Mouse (Mus musculus): ENCODE measurements around the gene Gpsm1.
"Not testable (repeated sequence)": the region's sequence is repeated elsewhere in the genome, so short reads cannot be mapped to it uniquely, and the experiment has no call there.

Gene Gpsm1

DNA sequence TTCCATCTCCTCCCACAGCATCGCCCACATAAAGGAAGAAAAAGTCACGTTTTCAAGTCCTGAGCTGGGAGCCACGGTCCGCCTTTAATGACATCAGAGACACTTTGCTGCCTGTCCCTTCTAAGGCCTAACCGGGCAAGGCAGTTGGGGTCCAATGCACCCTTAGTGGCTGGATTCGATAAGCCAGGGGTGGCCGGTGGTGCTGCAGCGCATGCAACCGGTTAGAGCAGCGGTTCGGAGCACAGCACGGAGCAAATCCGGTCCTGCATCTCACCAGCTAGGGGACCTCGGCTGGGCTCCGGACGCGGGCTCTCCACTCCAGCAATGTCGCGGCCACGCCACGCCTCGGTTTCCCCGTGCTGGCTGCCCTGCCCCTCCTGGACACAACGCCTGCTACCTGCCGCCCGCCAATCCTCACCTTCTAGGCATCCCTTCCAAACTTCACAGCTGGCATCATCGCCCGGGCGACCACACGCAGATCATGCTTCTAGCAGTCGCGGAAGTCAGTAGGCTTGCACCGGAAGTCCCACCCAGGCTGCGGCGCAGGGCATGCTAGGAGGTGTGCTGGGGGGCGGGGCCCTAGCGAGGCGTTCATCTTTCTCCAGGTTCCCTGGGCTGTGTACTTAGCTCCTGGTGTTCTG is 64.9 kb downstream of the Gpsm1 start, which contains the start of gene Snapc4:
TSS of gene Snapc4 (minus strand) at position 523 of the 641 bp plus-strand sequence.
- peak; percentile 60 for DNase-seq (ENCODE audit: low spot score)

DNA sequence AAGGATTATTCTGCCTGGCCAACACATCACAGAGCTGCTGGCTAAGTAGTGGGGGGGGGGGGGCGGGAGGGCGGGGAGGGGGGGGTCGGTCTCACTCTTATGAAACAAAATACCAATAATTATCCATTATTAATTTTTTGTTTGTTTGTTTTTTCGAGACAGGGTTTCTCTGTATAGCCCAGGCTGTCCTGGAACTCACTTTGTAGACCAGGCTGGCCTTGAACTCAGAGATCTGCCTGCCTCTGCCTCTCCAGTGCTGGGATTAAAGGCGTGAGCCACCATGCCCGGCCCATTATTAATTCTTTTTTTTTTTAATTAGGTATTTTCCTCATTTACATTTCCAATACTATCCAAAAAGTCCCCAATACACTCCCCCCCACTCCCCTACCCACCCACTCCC is 65.6 kb downstream of the Gpsm1 start:
- DNase-seq (ENCODE audit: low spot score), result not testable (repeated sequence)

DNA sequence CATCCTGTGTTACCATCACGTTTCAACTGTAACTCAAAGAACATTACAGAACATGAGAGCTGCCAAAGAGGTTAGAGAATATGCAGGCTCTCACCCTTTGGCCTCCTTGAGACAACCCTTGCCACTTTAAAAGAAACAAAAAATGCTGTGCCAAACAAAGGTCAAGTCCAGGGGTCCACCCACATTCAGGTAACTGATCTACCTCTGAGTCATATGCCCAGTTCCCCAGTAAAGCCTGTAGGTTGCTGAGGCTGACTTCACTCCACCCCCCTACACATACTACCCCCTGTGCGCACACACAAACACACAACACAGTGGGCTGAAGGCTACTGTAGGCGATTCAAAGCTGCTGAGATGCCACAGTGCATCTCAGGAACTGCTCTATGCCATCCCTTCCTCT is 72.4 kb downstream of the Gpsm1 start:
- no peak for DNase-seq (ENCODE audit: low spot score)

DNA sequence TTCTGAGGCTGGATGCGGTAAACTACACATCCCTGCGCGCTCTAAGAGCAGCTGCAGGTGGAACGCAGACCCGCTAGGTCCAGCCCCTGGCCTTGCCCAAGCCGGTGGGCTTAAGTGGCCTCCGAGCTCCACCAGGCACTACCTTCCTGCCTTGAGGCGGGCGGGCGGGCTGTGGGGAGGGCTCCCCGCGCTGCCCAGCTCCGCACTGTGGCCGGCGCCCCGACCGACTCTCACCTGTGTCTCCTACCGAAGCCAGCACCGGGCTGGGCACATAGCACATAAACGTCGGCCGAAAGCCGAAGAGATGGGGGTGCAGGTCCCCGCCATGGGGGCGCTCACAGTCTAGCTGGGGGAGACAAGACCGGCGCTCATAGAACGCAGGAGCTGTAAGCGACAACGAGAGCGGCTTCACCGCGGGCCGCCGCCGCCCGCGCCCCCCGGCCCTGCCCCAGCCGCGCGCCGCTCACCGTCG is 73.4 kb downstream of the Gpsm1 start:
- no peak for DNase-seq (ENCODE audit: low spot score)

GRCm38 (mm10) chr2:26389154-26389690 is 73.9 kb downstream of the Gpsm1 start, which contains the start of the genes Entr1 and Pmpca:
Gene Entr1 (minus strand): TSS chr2:26389316.
Gene Pmpca (plus strand): TSS chr2:26389339.
- DNase-seq (ENCODE audit: low spot score), result peak; percentile 77

- no peak for DNase-seq (ENCODE audit: low spot score)
These were observed 75.6 kb downstream of the Gpsm1 start for GRCm38 (mm10) chr2:26390954-26391353.

- no peak for DNase-seq (ENCODE audit: low spot score)
These were observed 76.3 kb downstream of the Gpsm1 start for GRCm38 (mm10) chr2:26391617-26392016.

All from ovary, postnatal 14 days (tissue).